Mouse (Mus musculus): ENCODE data around the gene Cox8b.
"Not testable (repeated sequence)": the region's sequence is repeated elsewhere in the genome, so short reads cannot be mapped to it uniquely, and the experiment has no call there.

Gene Cox8b

GRCm38 (mm10) chr7:140912846-140913482 lies 12.7 kb upstream of the Cox8b start:
- DNase-seq (ENCODE audit: low read depth) = no peak

GRCm38 (mm10) chr7:140912293-140912692 lies 12.0 kb upstream of the Cox8b start:
- DNase-seq (ENCODE audit: low read depth) = no peak

- peak; percentile 81 for DNase-seq (ENCODE audit: low read depth)
These were observed 8.4 kb upstream of the Cox8b start for GRCm38 (mm10) chr7:140908634-140909107.

GRCm38 (mm10) chr7:140908181-140908580 lies 7.9 kb upstream of the Cox8b start:
- DNase-seq (ENCODE audit: low read depth) = peak; percentile 28

GRCm38 (mm10) chr7:140907697-140908096 lies 7.5 kb upstream of the Cox8b start:
- no peak for DNase-seq (ENCODE audit: low read depth)

- peak; percentile 56 for DNase-seq (ENCODE audit: low read depth)
These were observed 6.9 kb upstream of the Cox8b start for GRCm38 (mm10) chr7:140907131-140907530.

- DNase-seq (ENCODE audit: low read depth) = no peak
These were observed 5.4 kb upstream of the Cox8b start for GRCm38 (mm10) chr7:140905642-140906081.

- DNase-seq (ENCODE audit: low read depth) = peak; percentile 69
These were observed 3.0 kb upstream of the Cox8b start for GRCm38 (mm10) chr7:140903212-140903611.

GRCm38 (mm10) chr7:140902036-140902875 lies 2.0 kb upstream of the Cox8b start:
- DNase-seq (ENCODE audit: low read depth) = no peak

- DNase-seq (ENCODE audit: low read depth) = no peak
These were observed 1.1 kb downstream of the Cox8b start for GRCm38 (mm10) chr7:140899121-140899520.

GRCm38 (mm10) chr7:140897863-140898262 lies 2.4 kb downstream of the Cox8b start:
- no peak for DNase-seq (ENCODE audit: low read depth)

- DNase-seq (ENCODE audit: low read depth) = no peak
These were observed 5.6 kb downstream of the Cox8b start for GRCm38 (mm10) chr7:140894611-140895010.

- no peak for DNase-seq (ENCODE audit: low read depth)
These were observed 6.2 kb downstream of the Cox8b start for GRCm38 (mm10) chr7:140894031-140894430.

- DNase-seq (ENCODE audit: low read depth) = not testable (repeated sequence)
These were observed 9.6 kb downstream of the Cox8b start for GRCm38 (mm10) chr7:140890636-140891035.

- no peak for DNase-seq (ENCODE audit: low read depth)
These were observed 17.8 kb downstream of the Cox8b start for GRCm38 (mm10) chr7:140882469-140882803.

- DNase-seq (ENCODE audit: low read depth) = peak; percentile 94
These were observed 18.4 kb downstream of the Cox8b start, which contains the start of the genes Psmd13 and Sirt3 for GRCm38 (mm10) chr7:140881696-140882468. TSS of gene Psmd13 (plus strand) at chr7:140881968. TSS of gene Sirt3 (minus strand) at chr7:140882309.

GRCm38 (mm10) chr7:140880865-140881515 lies 19.3 kb downstream of the Cox8b start:
- DNase-seq (ENCODE audit: low read depth) = peak; percentile 95

GRCm38 (mm10) chr7:140880419-140880818 lies 19.8 kb downstream of the Cox8b start:
- DNase-seq (ENCODE audit: low read depth) = no peak

GRCm38 (mm10) chr7:140879355-140879754 lies 20.9 kb downstream of the Cox8b start:
- DNase-seq (ENCODE audit: low read depth) = peak; percentile 91

- DNase-seq (ENCODE audit: low read depth) = peak; percentile 60
These were observed 22.9 kb downstream of the Cox8b start for GRCm38 (mm10) chr7:140877364-140877763.

- peak; percentile 98 for DNase-seq (ENCODE audit: low read depth)
These were observed 26.0 kb downstream of the Cox8b start for GRCm38 (mm10) chr7:140874224-140874623.

GRCm38 (mm10) chr7:140864761-140865160 lies 35.5 kb downstream of the Cox8b start:
- DNase-seq (ENCODE audit: low read depth) = no peak

Data from 416B (cell line).